Mouse (Mus musculus) lung, postnatal 0 days (tissue): ENCODE results near the gene Sec24b. TPM values are rescaled to one million over a fixed set of nuclear protein-coding genes. Genes with fewer than 3 reads are reported as not detected.

Source experiments
- ATAC-seq: fragments of 200-750 bp; cut with Nextera tagmentation; 2 replicates; pipeline ENCODE4 v1.8.0; 2017; ENCODE audit warnings: moderate library complexity
- DNase-seq: peaks from one replicate; pipeline ENCODE4 v3.0.0-alpha.2; 2016; ENCODE audit warnings: low spot score
- H3K27ac ChIP-seq: fragments of 300-500 bp; sonication (generic); 2 replicates; pipeline ENCODE4 v1.5.1; 2014; ENCODE audit warnings: antibody characterized with exemption, mild to moderate bottlenecking, low read length, mixed read lengths
- H3K27me3 ChIP-seq: fragments of 300-500 bp; sonication (generic); replicated peaks from 2 replicates; pipeline ENCODE4 v1.6.1; 2014; ENCODE audit warnings: low read length, mixed read lengths; ENCODE audit not compliant: insufficient read depth
- H3K36me3 ChIP-seq: fragments of 300-500 bp; sonication (generic); 2 replicates; pipeline ENCODE4 v1.6.1; 2014; ENCODE audit warnings: low read length, mixed read lengths; ENCODE audit not compliant: insufficient read depth
- H3K4me1 ChIP-seq: fragments of 300-500 bp; sonication (generic); 2 replicates; pipeline ENCODE4 v1.6.1; 2014; ENCODE audit warnings: antibody characterized with exemption, low read depth, low read length, mixed read lengths; ENCODE audit not compliant: insufficient read depth
- H3K4me2 ChIP-seq: fragments of 300-500 bp; sonication (generic); replicated peaks from 2 replicates; pipeline ENCODE4 v1.6.1; 2014; ENCODE audit warnings: low read depth, mild to moderate bottlenecking, low read length, moderate library complexity, mixed read lengths
- H3K4me3 ChIP-seq: fragments of 300-500 bp; sonication (generic); 2 replicates; pipeline ENCODE4 v1.5.1; 2014; ENCODE audit warnings: low read depth, low read length
- H3K9ac ChIP-seq: fragments of 300-500 bp; sonication (generic); replicated peaks from 2 replicates; pipeline ENCODE4 v1.6.1; 2014; ENCODE audit warnings: low read depth, mild to moderate bottlenecking
- H3K9me3 ChIP-seq: fragments of 300-500 bp; sonication (generic); 2 replicates; pipeline ENCODE4 v1.6.1; 2016; ENCODE audit warnings: low read length, mixed read lengths
- CTCF ChIP-seq: IDR thresholded peaks from 2 replicates; pipeline ENCODE4 v1.5.1; 2016; ENCODE audit warnings: antibody characterized with exemption, mild to moderate bottlenecking
- EP300 ChIP-seq: IDR thresholded peaks from 2 replicates; pipeline ENCODE4 v1.6.1; 2016; ENCODE audit warnings: antibody characterized with exemption, mild to moderate bottlenecking, control low read depth
- WGBS: fragments of 180-500 bp; shearing (Covaris S2); extraction: QIAGEN DNeasy Blood & Tissue Kit; methylation state at CpG from one replicate; pipeline ENCODE4 v1.1.7; 2014; 5-methylcytosine and 5-hydroxymethylcytosine counted together
- polyA plus RNA-seq: library from polyadenylated mRNA; unstranded; fragments of >200 nt; fragmentation: Nextera tagmentation; extraction: Ambion mirVana; gene quantifications from 2 replicates; pipeline ENCODE4 v1.2.1, GENCODE M21; 2015

Sec24b gene
- polyA plus RNA-seq, 1 experiment from 2014 or later = 21.8 TPM

DNA sequence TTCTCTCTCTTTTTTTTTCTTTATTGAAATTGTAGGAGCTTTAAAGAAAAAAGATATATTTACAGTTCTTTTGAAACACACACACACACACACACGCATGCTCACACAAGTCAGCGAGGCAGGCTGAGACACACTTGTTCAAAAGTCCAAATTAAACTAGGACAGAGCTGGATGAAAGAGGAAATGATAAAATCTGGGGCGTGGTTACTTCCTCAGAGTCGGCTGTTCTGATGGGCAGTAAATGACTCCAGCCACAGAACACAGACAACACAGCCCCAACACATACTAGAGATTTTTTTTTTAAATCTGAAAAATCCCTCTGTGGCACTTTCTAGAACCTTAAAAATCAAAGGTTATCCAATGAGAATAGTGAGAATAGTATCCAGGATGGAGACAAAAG lies 117.5 kb downstream of the Sec24b start:
- no peaks in the 10 kb centered on the region for H3K4me1 ChIP-seq
- no peak for DNase-seq
- no peaks in the 10 kb centered on the region for H3K27me3 ChIP-seq
- H3K27ac ChIP-seq = no peak overlapping the region
- no peak overlapping the region for H3K4me3 ChIP-seq
- WGBS = 55% methylated on average over 4 of the region's 4 CpGs
- H3K4me2 ChIP-seq = no peak overlapping the region
- no peak for ATAC-seq
- H3K9ac ChIP-seq = no peak overlapping the region
- no peaks in the 10 kb centered on the region for H3K36me3 ChIP-seq
- TF ChIP-seq EP300 (no peak), CTCF (no peak)
- no peaks in the 10 kb centered on the region for H3K9me3 ChIP-seq

DNA sequence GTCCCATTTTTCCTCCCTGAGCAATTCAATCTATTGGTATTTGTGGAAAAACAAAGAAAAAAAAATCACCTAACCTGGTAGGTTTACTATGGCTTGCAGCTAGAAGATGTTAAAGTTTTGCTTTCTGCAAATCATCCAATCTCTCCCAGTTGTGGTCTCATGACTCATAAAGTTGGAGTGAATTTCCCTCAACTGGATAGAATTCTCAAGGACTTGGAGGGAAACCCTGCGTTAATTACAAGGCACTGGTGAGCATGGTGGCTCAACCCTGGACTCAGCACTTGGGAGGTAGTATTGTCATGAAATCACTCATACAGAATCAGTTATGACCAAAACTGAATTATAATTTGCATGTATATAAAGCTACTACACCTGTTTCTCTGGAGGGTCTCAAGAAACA lies 120.1 kb downstream of the Sec24b start:
- no peak for TF ChIP-seq EP300
- no peak for TF ChIP-seq CTCF
- H3K36me3 ChIP-seq = no peaks in the 10 kb centered on the region
- no peaks in the 10 kb centered on the region for H3K4me1 ChIP-seq
- DNase-seq (no peak), ATAC-seq (no peak)
- WGBS = 95% methylated on average over 1 of the region's 1 CpGs
- H3K9ac ChIP-seq = no peak overlapping the region
- no peaks in the 10 kb centered on the region for H3K27me3 ChIP-seq
- no peak overlapping the region for H3K4me2 ChIP-seq
- no peak overlapping the region for H3K4me3 ChIP-seq
- H3K27ac ChIP-seq = no peak overlapping the region
- no peaks in the 10 kb centered on the region for H3K9me3 ChIP-seq

DNA sequence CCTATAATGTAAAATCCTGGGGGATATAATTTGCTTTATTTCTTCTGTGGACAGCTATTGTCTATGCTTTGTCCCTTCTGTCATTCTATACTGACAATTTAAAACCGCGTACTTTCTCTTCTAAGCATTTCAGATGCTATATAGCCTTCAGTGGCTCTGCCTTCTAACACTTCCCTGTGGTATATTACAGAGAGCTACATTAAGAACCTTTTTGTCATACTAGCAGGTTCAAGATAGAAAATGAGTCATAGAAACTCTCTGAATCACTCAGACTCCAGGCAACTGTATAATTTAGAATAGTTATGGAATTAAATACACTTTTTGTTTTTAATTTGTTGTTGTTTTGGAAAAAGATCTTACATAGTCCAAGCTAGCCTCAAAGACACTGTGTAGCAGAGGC lies 120.6 kb downstream of the Sec24b start:
- DNase-seq (no peak), ATAC-seq (no peak)
- WGBS = 92% methylated on average over 2 of the region's 2 CpGs
- Histone ChIP-seq H3K9me3 (no peaks in the 10 kb centered on the region), H3K4me1 (no peaks in the 10 kb centered on the region), H3K4me2 (no peak overlapping the region), H3K9ac (no peak overlapping the region), H3K27ac (no peak overlapping the region), H3K27me3 (no peaks in the 10 kb centered on the region), H3K36me3 (no peaks in the 10 kb centered on the region), H3K4me3 (no peak overlapping the region)
- TF ChIP-seq EP300 (no peak), CTCF (no peak)

DNA sequence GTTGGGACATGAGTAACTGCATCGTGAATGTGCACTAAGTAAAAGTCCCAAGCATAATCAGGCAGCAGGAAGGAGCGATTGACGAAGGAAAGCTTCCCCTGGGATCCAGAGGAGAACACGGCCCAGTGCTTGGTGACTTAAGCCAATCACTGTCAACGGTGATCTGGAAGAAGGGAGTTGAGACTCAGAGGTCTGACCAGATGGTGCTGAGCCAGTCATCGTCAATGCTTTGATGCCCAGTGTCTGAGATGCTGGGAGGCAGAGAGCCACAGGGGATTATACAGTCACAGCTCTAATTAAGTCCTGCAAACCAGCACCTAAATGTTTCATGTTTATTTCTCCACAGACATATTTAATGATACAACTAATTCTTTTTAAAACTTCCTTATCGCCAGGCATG lies 122.3 kb downstream of the Sec24b start:
- no peak overlapping the region for H3K9ac ChIP-seq
- DNase-seq (no peak), ATAC-seq (no peak)
- TF ChIP-seq CTCF = no peak
- no peaks in the 10 kb centered on the region for H3K9me3 ChIP-seq
- H3K4me1 ChIP-seq = no peaks in the 10 kb centered on the region
- 65% methylated on average over 7 of the region's 7 CpGs for WGBS
- H3K27ac ChIP-seq = no peak overlapping the region
- H3K4me3 ChIP-seq = no peak overlapping the region
- H3K27me3 ChIP-seq = no peaks in the 10 kb centered on the region
- no peak overlapping the region for H3K4me2 ChIP-seq
- H3K36me3 ChIP-seq = no peaks in the 10 kb centered on the region

DNA sequence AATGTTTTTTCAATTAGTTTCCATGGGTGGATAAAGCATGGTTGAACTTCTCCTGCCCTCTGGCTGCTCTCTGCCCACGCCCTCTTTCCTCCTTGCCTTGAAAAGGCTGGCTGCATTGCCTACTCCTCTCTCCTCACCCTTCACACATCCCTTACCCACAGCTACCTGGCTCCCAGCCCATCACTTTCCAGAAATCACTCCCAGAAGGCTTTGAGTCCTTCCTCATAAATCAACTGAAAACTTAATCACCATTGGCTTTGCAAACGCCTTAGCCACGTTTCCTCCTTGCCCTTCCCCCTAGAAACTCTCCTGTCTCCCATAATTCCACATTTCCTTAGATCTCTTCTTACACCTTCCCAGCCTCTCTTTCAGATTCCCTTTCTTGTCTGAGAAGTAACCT lies 123.5 kb downstream of the Sec24b start:
- peak; percentile 37 for DNase-seq
- WGBS = 39% methylated on average over 3 of the region's 3 CpGs

DNA sequence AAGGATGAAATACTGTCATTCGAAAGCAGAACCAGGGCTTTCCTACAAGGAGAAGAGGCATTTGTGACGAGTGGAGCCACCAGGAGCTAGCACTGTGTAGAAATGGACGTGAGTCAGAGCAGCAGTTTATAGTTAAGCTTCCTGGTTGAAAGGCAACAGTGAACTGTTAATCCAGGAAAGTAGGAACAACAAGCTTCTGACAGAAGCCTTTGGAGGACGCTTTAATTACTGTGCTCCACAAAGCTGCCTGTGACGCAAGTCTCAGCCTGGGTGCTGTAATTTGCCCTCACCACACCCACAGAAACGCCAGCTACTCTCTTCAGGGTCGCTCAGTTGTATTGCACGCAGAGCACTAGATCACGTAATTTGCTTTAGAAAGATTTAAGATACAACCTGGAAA lies 124.8 kb downstream of the Sec24b start:
- no peaks in the 10 kb centered on the region for H3K36me3 ChIP-seq
- no peak overlapping the region for H3K4me3 ChIP-seq
- no peak for TF ChIP-seq EP300
- no peaks in the 10 kb centered on the region for H3K27me3 ChIP-seq
- no peak overlapping the region for H3K9ac ChIP-seq
- WGBS = 58% methylated on average over 9 of the region's 9 CpGs
- no peaks in the 10 kb centered on the region for H3K4me1 ChIP-seq
- ATAC-seq = no peak
- H3K9me3 ChIP-seq = no peaks in the 10 kb centered on the region
- H3K27ac ChIP-seq = no peak overlapping the region
- H3K4me2 ChIP-seq = no peak overlapping the region
- DNase-seq = peak; percentile 22

More for the DNA sequence above, 123.5 kb downstream of the Sec24b start:
- Histone ChIP-seq H3K4me1 (no peaks in the 10 kb centered on the region), H3K9me3 (no peaks in the 10 kb centered on the region), H3K4me3 (no peak overlapping the region), H3K27ac (no peak overlapping the region), H3K36me3 (no peaks in the 10 kb centered on the region), H3K27me3 (no peaks in the 10 kb centered on the region), H3K9ac (no peak overlapping the region), H3K4me2 (no peak overlapping the region)
- TF ChIP-seq EP300 (no peak), CTCF (no peak)
- no peak; the same call in 1 of the 2 replicates for ATAC-seq

Other genes starting within 250 kb of the Sec24b start
- not detected in 2 replicates for gene Rrh, start 239.0 kb downstream of the Sec24b start, polyA plus RNA-seq
- gene Gar1, start 230.2 kb downstream of the Sec24b start, polyA plus RNA-seq = 17.9 and 21.0 TPM in 2 replicates
- 1.3 and 1.5 TPM in 2 replicates for gene Cfi, start 225.7 kb downstream of the Sec24b start, polyA plus RNA-seq
- gene Pla2g12a, start 182.9 kb downstream of the Sec24b start, polyA plus RNA-seq = 34.0 and 43.7 TPM in 2 replicates
- 76.5 and 83.4 TPM in 2 replicates for gene Casp6, start 160.1 kb downstream of the Sec24b start, polyA plus RNA-seq
- gene Mcub, start 91.3 kb downstream of the Sec24b start, polyA plus RNA-seq = 11.2 and 11.8 TPM in 2 replicates
- 7.0 and 7.7 TPM in 2 replicates for gene Col25a1, start 69.9 kb upstream of the Sec24b start, polyA plus RNA-seq